Comparison of ENCODE assay signal across 8 mouse cellular contexts in the genomic region with DNA sequence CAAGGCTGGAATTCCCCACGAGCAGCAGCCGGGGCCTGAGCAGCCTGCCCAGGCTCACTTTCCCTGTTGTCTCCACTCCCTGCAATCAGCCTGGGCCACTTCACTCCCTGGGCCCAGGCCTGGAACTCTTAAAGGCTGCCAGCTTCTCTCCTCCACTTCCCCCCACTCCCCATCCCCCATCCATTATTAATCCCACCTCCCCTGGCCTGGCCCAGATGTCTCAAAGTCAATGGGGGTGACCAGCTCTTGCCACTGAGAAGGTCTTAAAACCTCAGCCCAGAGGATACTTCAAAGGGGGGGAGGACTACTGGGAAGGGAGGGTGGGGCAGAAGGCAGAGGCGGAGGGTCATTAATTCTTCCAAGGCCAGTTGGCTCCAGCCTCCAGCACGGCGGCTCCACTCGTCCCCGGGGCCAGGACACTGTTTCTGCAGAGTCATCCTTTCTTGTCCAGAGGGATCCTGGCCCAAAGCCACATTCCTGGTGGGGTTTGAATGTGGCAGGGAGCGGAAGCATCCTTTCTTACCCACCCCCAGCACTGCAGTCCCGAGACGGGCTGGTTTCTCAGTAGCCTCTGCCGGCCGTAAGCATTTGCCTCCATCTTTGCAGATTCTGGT. TPM values are rescaled to one million over a fixed set of nuclear protein-coding genes. Genes with fewer than 3 reads are reported as not detected.
DNase-seq lines count a peak whose midpoint lies in the region; ATAC-seq lines count a peak whose summit lies in the region.

No protein-coding gene starts in this region.

- WGBS in midbrain, embryonic 15.5 days: 14% methylated on average over 12 of the region's 12 CpGs

- H3K4me2 ChIP-seq in midbrain, embryonic 15.5 days: peak overlapping the region; percentile 16; the same call in 1 of the 2 replicates

- ATAC-seq in midbrain, embryonic 15.5 days (replicated peaks): peak; percentile 34

- no peaks in the 10 kb centered on the region for H3K36me3 ChIP-seq in midbrain, embryonic 15.5 days (replicated peaks)

- peak; percentile 61 for DNase-seq in urinary bladder, postnatal 14 days (ENCODE audit: low spot score)
- no peak for DNase-seq in urinary bladder, postnatal 25 days (ENCODE audit: low spot score)
- peak; percentile 44 for DNase-seq in fibroblast of lung, adult 2 months (ENCODE audit: low read depth)
- peak; percentile 80 to 81 for DNase-seq in heart, postnatal 10 days
- DNase-seq in kidney, postnatal 25 days: peak; percentile 85 to 88
- DNase-seq in B cell, adult 2 months: no peak
- DNase-seq in right cerebral cortex, postnatal 36 days (ENCODE audit: low spot score in 2 of 2): no peak

- H3K4me3 ChIP-seq in midbrain, embryonic 15.5 days: no peak overlapping the region

- H3K9ac ChIP-seq in midbrain, embryonic 15.5 days: no peak overlapping the region

- H3K27ac ChIP-seq in midbrain, embryonic 15.5 days: 0 out of 2 replicates have a peak overlapping the region, but pooled peaks have one; percentile 6

- peaks cover 29% of the 10 kb centered on the region for H3K4me1 ChIP-seq in midbrain, embryonic 15.5 days

- no peaks in the 10 kb centered on the region for H3K9me3 ChIP-seq in midbrain, embryonic 15.5 days

- intact Hi-C loops in heart, postnatal 10 days (cut with DNase I): no loop called here

- no peaks in the 10 kb centered on the region for H3K27me3 ChIP-seq in midbrain, embryonic 15.5 days (replicated peaks)

RNA-seq across cellular contexts. Expression of a gene that starts 26.5 kb away (rescaled TPM):
- not detected for total RNA-seq in heart, postnatal 10 days (2021)
- polyA plus RNA-seq in midbrain, embryonic 15.5 days (2015; fragmentation: Nextera tagmentation; extraction: Ambion mirVana): 0.09 TPM in 1 of 2 replicates, not detected in the other

RNA-seq across cellular contexts. Expression of a gene that starts 45.1 kb away (rescaled TPM):
- 10 to 100 TPM; 50.7 to 50.8 TPM for total RNA-seq in heart, postnatal 10 days (2021)
- 214 and 222 TPM in 2 replicates for polyA plus RNA-seq in midbrain, embryonic 15.5 days (2015; fragmentation: Nextera tagmentation; extraction: Ambion mirVana)

Comparison
In these comparisons a context has a peak if more than half of its experiments do, and no peak if none do; other contexts are left out.
1. DNase-seq: peak in urinary bladder, postnatal 14 days (single experiment), fibroblast of lung, adult 2 months (single experiment), heart, postnatal 10 days (2 of 2) and kidney, postnatal 25 days (2 of 2); none in urinary bladder, postnatal 25 days (single experiment), B cell, adult 2 months (0 of 2) and right cerebral cortex, postnatal 36 days (0 of 2).